Mouse (Mus musculus): ENCODE measurements around the gene Ptprcap. TPM values are rescaled to one million over a fixed set of nuclear protein-coding genes. Genes with fewer than 3 reads are reported as not detected.
"Not testable (repeated sequence)": the region's sequence is repeated elsewhere in the genome, so short reads cannot be mapped to it uniquely, and the experiment has no call there.

The Ptprcap gene
- polyA plus RNA-seq, 1 experiment from 2014 or later, result 1.1 TPM

DNA sequence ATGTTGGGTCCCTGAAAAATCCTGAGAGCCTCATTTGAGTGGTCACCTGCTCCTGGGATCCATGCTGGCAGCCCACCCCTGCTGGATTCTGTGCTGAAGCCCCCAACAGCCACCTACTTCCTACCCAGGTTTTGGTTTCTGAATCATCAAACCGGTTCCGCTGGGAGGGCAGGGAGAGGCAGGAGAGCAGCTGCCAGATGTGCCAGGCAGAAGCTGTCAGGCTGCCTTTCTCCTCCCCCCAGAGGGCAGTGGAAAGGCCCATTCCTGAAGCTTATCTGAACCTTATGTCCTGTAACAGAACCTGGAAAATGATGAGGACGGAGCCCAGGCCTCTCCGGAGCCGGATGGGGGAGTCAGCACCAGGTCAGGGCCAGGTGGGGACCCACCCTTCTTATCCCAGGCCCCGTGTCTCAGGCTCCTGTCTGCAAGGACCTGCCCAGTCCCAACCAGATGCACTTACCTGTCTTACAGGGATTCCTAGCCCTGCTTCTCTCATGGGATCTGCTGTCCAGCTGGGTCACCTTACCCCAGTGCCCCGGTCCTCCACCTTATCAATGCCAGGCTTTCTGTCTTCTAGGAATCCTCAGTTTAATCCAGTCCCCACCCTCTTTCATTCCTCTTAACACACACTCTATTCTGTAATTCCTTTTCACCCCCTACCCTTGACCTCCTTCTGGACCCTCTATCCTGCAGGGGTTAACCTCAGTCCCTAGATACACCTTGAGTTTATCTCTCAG lies 26.5 kb upstream of the Ptprcap start:
- Histone ChIP-seq H3K9ac (peak overlapping the region; percentile 86), H3K4me2 (peak overlapping the region; percentile 77), H3K27ac (ENCODE audit: poor library complexity, severe bottlenecking) (no peak overlapping the region), H3K27me3 (replicated peaks) (no peaks in the 10 kb centered on the region), H3K4me3 (peak overlapping the region; percentile 71), H3K4me1 (replicated peaks) (peaks cover 24% of the 10 kb centered on the region), H3K9me3 (replicated peaks) (no peaks in the 10 kb centered on the region), H3K36me3 (peaks cover 42% of the 10 kb centered on the region)
- ATAC-seq (ENCODE audit: insufficient number of reproducible peaks, low FRiP score), result no peak
- WGBS, result 58% methylated on average over 7 of the region's 7 CpGs

DNA sequence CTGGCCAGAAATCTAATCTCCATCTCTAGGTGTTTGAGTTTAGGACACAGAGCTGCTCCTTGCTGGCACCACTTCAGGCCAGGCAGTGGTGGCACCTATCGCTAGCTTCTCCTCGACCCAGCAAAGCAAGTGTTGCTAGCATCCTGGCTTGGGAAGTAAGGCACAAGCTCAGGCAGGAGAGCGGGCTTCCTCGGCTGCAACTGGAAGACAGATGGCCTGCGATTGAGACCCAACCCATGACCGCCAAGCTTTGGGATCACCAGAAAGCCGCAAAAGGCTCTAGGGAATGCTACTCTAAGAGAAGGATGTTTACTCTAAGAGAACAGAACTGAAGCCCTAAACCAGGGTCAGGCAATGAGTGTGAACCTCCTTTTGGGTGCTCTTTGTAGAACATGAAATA lies 23.9 kb upstream of the Ptprcap start:
- H3K27me3 ChIP-seq (replicated peaks), result no peaks in the 10 kb centered on the region
- no peak overlapping the region for H3K27ac ChIP-seq (ENCODE audit: poor library complexity, severe bottlenecking)
- 92% methylated on average over 7 of the region's 7 CpGs for WGBS
- H3K36me3 ChIP-seq, result peaks cover 57% of the 10 kb centered on the region
- no peak overlapping the region for H3K4me2 ChIP-seq
- H3K4me1 ChIP-seq (replicated peaks), result peaks cover 24% of the 10 kb centered on the region
- ATAC-seq (ENCODE audit: insufficient number of reproducible peaks, low FRiP score), result no peak
- no peak overlapping the region for H3K4me3 ChIP-seq
- H3K9me3 ChIP-seq (replicated peaks), result no peaks in the 10 kb centered on the region
- H3K9ac ChIP-seq, result no peak overlapping the region

DNA sequence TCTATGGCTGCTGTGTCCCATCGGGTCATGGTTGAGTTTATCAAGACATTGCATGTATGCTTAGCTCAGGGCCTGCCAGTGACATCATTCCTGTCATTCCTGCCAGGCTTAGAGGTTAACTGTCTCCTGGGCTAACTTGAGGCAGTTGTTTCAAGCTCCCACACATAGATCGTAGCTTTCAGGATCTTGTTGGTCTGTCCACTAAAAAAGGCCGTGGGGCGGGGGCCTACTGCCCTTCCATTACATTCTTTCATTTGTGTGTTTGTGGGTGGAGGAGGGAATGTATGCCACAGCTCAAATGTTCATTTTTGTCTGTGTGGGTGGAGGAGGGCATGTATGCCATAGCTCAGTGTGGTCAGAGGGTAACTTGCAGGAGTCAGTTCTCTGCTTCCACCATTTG lies 23.3 kb upstream of the Ptprcap start:
- H3K4me1 ChIP-seq (replicated peaks), result peaks cover 23% of the 10 kb centered on the region
- peaks cover 57% of the 10 kb centered on the region for H3K36me3 ChIP-seq
- 64% methylated on average over 4 of the region's 4 CpGs for WGBS
- H3K4me3 ChIP-seq, result no peak overlapping the region
- no peaks in the 10 kb centered on the region for H3K9me3 ChIP-seq (replicated peaks)
- no peak overlapping the region for H3K9ac ChIP-seq
- H3K4me2 ChIP-seq, result no peak overlapping the region
- H3K27ac ChIP-seq (ENCODE audit: poor library complexity, severe bottlenecking), result no peak overlapping the region
- ATAC-seq (ENCODE audit: insufficient number of reproducible peaks, low FRiP score), result no peak
- no peaks in the 10 kb centered on the region for H3K27me3 ChIP-seq (replicated peaks)

DNA sequence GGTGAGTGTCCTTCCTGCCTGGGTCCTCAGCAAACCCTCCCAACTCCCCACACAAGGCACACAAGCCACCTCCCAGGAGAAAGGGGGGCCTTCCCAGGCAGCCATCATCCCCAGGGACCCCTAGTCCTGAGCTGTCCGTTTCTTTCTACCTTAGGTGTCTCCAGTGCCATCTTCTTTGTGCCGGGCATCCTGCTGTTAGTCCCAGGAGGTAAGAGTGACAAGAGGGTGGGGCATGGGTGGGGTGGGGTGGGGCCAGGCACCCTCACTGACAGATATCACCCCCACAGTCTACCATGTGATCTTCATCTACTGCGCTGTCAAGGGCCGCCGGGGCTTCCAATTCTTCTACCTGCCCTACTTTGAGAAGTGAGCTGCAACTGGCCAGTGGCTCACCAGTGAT lies 22.3 kb upstream of the Ptprcap start:
- Histone ChIP-seq H3K4me3 (no peak overlapping the region), H3K27ac (ENCODE audit: poor library complexity, severe bottlenecking) (no peak overlapping the region), H3K9me3 (replicated peaks) (no peaks in the 10 kb centered on the region), H3K4me2 (no peak overlapping the region), H3K4me1 (replicated peaks) (peaks cover 22% of the 10 kb centered on the region), H3K9ac (no peak overlapping the region), H3K27me3 (replicated peaks) (no peaks in the 10 kb centered on the region), H3K36me3 (peaks cover 57% of the 10 kb centered on the region)
- 82% methylated on average over 5 of the region's 5 CpGs for WGBS
- peak; percentile 37; the same call in 1 of the 2 replicates for ATAC-seq (ENCODE audit: insufficient number of reproducible peaks, low FRiP score)

DNA sequence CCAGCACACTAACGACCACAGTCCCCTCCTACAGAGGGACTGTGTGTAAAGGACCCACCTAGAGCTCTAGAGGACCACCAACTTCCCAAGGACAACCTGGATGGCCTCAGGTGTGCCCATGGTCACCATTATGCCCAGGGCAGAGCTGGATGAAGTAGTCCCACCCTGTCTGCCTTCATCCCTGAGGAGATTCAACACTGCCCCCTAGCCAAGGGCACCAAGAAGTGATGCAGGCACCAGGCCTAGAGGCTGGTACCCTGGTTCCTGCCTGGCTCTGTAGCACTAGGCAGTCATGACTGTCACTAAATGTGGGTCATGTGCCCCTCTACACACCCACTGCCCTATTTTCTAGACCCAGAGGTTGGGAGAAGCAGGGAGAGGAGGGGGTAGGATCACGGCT lies 21.6 kb upstream of the Ptprcap start:
- Histone ChIP-seq H3K27ac (ENCODE audit: poor library complexity, severe bottlenecking) (no peak overlapping the region), H3K36me3 (peaks cover 57% of the 10 kb centered on the region), H3K9ac (no peak overlapping the region), H3K27me3 (replicated peaks) (no peaks in the 10 kb centered on the region), H3K4me1 (replicated peaks) (peaks cover 18% of the 10 kb centered on the region), H3K9me3 (replicated peaks) (no peaks in the 10 kb centered on the region), H3K4me3 (no peak overlapping the region), H3K4me2 (no peak overlapping the region)
- 83% methylated on average over 2 of the region's 2 CpGs for WGBS
- no peak for ATAC-seq (ENCODE audit: insufficient number of reproducible peaks, low FRiP score)

DNA sequence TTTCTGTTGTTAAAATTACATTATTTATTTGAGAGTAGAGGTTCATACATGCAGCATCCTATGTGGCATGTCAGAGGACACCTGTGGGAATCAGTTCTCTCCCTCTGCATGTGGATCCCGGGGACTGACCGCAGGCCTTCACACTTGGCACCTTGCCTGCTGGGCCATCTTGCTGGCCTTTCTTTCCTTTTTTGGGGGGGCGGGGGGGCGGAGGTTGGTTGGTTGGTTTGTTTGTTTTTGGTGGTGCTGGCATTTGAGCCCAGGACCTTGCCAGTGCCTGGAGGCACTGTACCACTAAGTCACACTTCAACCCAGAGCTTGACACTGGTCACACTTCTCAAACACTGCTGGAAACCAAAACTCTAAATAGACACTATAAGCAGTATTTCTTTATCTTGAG lies 19.1 kb upstream of the Ptprcap start:
- H3K4me3 ChIP-seq, result no peak overlapping the region
- H3K27ac ChIP-seq (ENCODE audit: poor library complexity, severe bottlenecking), result no peak overlapping the region
- peaks cover 9% of the 10 kb centered on the region for H3K4me1 ChIP-seq (replicated peaks)
- peaks cover 8% of the 10 kb centered on the region for H3K27me3 ChIP-seq (replicated peaks)
- no peaks in the 10 kb centered on the region for H3K9me3 ChIP-seq (replicated peaks)
- no peak overlapping the region for H3K9ac ChIP-seq
- no peak overlapping the region for H3K4me2 ChIP-seq
- H3K36me3 ChIP-seq, result peaks cover 38% of the 10 kb centered on the region
- no peak for ATAC-seq (ENCODE audit: insufficient number of reproducible peaks, low FRiP score)
- WGBS, result 78% methylated on average over 4 of the region's 4 CpGs

DNA sequence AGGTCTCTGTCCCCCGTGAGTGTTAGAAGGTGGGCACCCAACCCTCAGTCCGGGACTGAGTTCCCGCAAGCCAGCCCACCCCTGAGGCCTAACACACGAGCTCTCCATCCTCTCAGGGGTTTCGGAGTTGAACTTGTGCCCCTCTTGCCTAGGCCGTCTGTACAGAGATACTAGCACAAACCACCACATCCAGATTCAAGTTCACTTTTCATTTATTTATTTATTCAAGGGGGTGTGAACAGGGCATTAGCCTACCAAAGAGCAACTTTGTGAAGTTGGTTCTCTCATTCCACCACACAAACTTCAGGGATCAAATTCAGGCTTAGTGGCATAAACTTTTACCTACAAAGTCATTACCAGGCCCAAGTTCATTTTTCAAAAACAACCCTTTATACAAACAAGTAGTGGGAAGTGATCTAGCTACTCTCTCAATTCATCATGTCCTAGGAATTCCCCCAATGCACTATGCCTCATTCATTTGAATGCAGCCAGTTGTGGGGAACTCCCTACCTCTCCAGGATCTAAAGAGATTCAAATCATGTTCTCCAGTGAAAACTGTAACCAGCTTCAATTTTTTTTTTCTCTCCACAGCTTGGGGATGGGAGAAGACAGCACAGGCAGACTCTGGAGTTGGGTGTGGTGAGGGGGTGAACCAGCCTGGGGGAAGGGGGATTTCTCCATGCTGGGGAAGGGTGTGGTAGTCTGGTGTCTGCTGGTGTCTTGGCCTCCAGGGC lies 18.0 kb upstream of the Ptprcap start:
- peaks cover 28% of the 10 kb centered on the region for H3K36me3 ChIP-seq
- not testable (repeated sequence) for ATAC-seq (ENCODE audit: insufficient number of reproducible peaks, low FRiP score)
- WGBS, result 72% methylated on average over 6 of the region's 6 CpGs

DNA sequence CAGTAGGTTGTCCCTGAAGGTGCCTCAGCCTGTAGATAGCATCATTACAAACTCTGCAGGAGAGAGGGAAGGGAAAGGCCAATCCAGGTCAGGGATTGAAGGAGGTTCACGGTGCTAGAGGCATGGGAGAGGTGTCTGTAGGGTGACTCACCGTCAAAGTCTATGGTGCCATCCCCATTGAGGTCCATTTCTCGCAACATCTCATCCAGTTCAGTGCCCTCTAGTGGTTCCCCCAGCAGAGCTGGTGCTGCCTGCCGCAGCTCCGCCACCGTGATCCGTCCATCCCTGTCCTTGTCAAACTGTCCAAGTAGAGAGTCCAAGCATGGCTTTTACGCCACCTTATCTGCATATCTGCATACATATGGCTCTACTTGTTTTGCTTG lies 17.4 kb upstream of the Ptprcap start:
- not testable (repeated sequence) for ATAC-seq (ENCODE audit: insufficient number of reproducible peaks, low FRiP score); H3K9me3 ChIP-seq (replicated peaks); H3K4me3 ChIP-seq; H3K27me3 ChIP-seq (replicated peaks); H3K27ac ChIP-seq (ENCODE audit: poor library complexity, severe bottlenecking); H3K9ac ChIP-seq; H3K4me2 ChIP-seq; H3K4me1 ChIP-seq (replicated peaks)
- 17% methylated on average over 8 of the region's 8 CpGs for WGBS
- H3K36me3 ChIP-seq, result peaks cover 24% of the 10 kb centered on the region

More for the DNA sequence above, 18.0 kb upstream of the Ptprcap start:
- H3K4me1 ChIP-seq (replicated peaks); H3K9me3 ChIP-seq (replicated peaks); H3K4me2 ChIP-seq; H3K4me3 ChIP-seq; H3K9ac ChIP-seq; H3K27ac ChIP-seq (ENCODE audit: poor library complexity, severe bottlenecking); H3K27me3 ChIP-seq (replicated peaks): not testable (repeated sequence)

DNA sequence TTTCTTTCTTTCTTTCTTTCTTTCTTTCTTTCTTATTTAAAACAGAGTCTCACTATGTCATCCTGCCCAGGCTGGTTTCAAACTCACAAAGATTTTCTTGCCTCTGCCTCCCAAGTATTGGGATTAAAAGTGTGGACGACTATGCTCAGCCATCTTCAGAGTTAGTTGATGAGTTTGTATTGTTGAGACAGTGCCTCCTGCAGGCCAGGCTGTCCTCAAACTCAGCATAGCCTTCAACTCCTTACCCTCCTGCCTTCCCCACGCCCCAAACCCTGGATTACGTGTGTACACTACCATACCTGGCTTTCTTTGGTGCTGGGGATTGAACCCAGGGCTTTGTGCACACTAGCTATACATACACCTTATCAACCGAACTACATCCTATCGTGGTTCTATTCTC lies 16.9 kb upstream of the Ptprcap start:
- no peak overlapping the region for H3K9ac ChIP-seq
- no peaks in the 10 kb centered on the region for H3K9me3 ChIP-seq (replicated peaks)
- no peak overlapping the region for H3K27ac ChIP-seq (ENCODE audit: poor library complexity, severe bottlenecking)
- H3K4me2 ChIP-seq, result no peak overlapping the region
- WGBS, result 74% methylated on average over 5 of the region's 5 CpGs
- no peak for ATAC-seq (ENCODE audit: insufficient number of reproducible peaks, low FRiP score)
- peaks cover 19% of the 10 kb centered on the region for H3K36me3 ChIP-seq
- H3K4me1 ChIP-seq (replicated peaks), result no peaks in the 10 kb centered on the region
- H3K27me3 ChIP-seq (replicated peaks), result peaks cover 8% of the 10 kb centered on the region
- no peak overlapping the region for H3K4me3 ChIP-seq

DNA sequence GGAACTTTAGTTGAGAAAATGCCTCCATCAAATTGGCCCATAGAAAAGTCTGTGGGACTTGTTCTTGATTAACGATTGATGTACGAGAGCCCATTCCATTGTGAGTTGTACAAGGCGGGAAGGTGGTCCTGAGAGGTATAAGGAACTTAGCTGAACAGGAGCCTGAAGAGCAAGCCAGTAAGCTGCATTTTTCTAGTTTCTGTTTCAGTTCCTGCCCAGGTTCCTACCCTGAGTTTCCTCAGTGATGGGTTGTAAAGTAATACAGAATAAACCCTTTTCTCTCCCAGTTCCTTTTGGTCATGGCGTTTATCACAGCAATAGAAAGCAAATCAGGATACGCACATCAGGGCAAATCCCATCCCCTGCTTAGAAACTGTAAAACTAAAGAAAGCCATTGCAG lies 15.5 kb upstream of the Ptprcap start:
- peaks cover 8% of the 10 kb centered on the region for H3K27me3 ChIP-seq (replicated peaks)
- H3K9ac ChIP-seq, result no peak overlapping the region
- H3K4me2 ChIP-seq, result no peak overlapping the region
- no peak for ATAC-seq (ENCODE audit: insufficient number of reproducible peaks, low FRiP score)
- 84% methylated on average over 5 of the region's 5 CpGs for WGBS
- peaks cover 4% of the 10 kb centered on the region for H3K36me3 ChIP-seq
- H3K9me3 ChIP-seq (replicated peaks), result no peaks in the 10 kb centered on the region
- H3K4me3 ChIP-seq, result no peak overlapping the region
- no peaks in the 10 kb centered on the region for H3K4me1 ChIP-seq (replicated peaks)
- H3K27ac ChIP-seq (ENCODE audit: poor library complexity, severe bottlenecking), result no peak overlapping the region

DNA sequence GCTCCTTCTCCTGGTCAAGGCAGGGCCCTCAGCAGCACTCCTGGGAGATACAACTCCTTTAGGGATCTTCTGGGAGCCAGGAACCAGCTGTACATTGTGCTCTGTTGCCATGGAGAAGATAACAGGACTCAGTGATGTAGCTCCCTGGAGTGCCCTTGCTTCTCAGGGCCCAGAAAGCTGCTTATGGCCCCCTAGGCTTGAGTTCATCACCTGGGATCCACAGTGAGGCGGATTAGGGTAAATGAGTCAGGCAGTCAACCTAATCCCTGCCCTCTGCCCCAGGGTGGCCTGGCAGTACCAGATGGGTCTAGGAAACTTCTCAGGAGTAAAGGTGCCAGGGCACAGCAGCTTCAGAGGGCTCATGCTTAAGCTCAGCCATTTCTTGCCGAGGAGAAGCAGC lies 14.0 kb upstream of the Ptprcap start, which contains the start of gene Gpr152:
TSS of gene Gpr152 (plus strand) at position 342 of the 400 bp plus-strand sequence.
- no peaks in the 10 kb centered on the region for H3K4me1 ChIP-seq (replicated peaks)
- H3K27me3 ChIP-seq (replicated peaks), result peaks cover 8% of the 10 kb centered on the region
- no peak within 1 kb of the TSS for H3K4me3 ChIP-seq
- 0 out of 2 replicates have a peak within 1 kb of the TSS, but pooled peaks have one; percentile 18 for H3K9ac ChIP-seq
- no peaks in the 10 kb centered on the region for H3K36me3 ChIP-seq
- H3K4me2 ChIP-seq, result no peak within 1 kb of the TSS
- no peak for ATAC-seq (ENCODE audit: insufficient number of reproducible peaks, low FRiP score)
- H3K9me3 ChIP-seq (replicated peaks), result no peaks in the 10 kb centered on the region
- 58% methylated on average over 2 of the region's 2 CpGs for WGBS
- no peak within 1 kb of the TSS for H3K27ac ChIP-seq (ENCODE audit: poor library complexity, severe bottlenecking)
